Mouse (Mus musculus) urinary bladder, postnatal 10 days (tissue): ENCODE measurements around the gene Galm.
A peak's percentile ranks its signal among the peaks of the same experiment; 100 is the strongest.
"Not testable (repeated sequence)": the region's sequence is repeated elsewhere in the genome, so short reads cannot be mapped to it uniquely, and the experiment has no call there.

Experiments
- DNase-seq: peaks from one replicate; pipeline ENCODE4 v3.0.0; 2022; ENCODE audit warnings: low spot score

Galm gene

GRCm38 (mm10) chr17:80206671-80207581 is 79.7 kb downstream of the Galm start, which contains the start of the genes Srsf7 and Ttc39d:
TSS of gene Srsf7 (minus strand) at chr17:80207307.
TSS of gene Ttc39d (plus strand) at chr17:80207460.
- DNase-seq, result peak; percentile 95

GRCm38 (mm10) chr17:80213998-80214397 is 86.7 kb downstream of the Galm start:
- not testable (repeated sequence) for DNase-seq

GRCm38 (mm10) chr17:80220131-80220530 is 92.9 kb downstream of the Galm start:
- DNase-seq, result no peak

GRCm38 (mm10) chr17:80221202-80221601 is 93.9 kb downstream of the Galm start:
- no peak for DNase-seq

- no peak for DNase-seq
Measured at GRCm38 (mm10) chr17:80221890-80222628, 94.8 kb downstream of the Galm start.

- DNase-seq, result no peak
Measured at GRCm38 (mm10) chr17:80223829-80224228, 96.6 kb downstream of the Galm start.

- DNase-seq, result peak; percentile 28
Measured at GRCm38 (mm10) chr17:80224326-80225116, 97.2 kb downstream of the Galm start, which contains the start of gene Gemin6. TSS of gene Gemin6 (plus strand) at chr17:80224441.

- not testable (repeated sequence) for DNase-seq
Measured at GRCm38 (mm10) chr17:80225142-80225541, 97.9 kb downstream of the Galm start.

GRCm38 (mm10) chr17:80229396-80229795 is 102.1 kb downstream of the Galm start:
- no peak for DNase-seq

- DNase-seq, result no peak
Measured at GRCm38 (mm10) chr17:80233844-80234243, 106.6 kb downstream of the Galm start.

GRCm38 (mm10) chr17:80234376-80234775 is 107.1 kb downstream of the Galm start:
- DNase-seq, result no peak
